Mouse (Mus musculus) liver, embryonic 14.5 days (tissue): ENCODE measurements around the gene Abi1.

Source experiments
- CTCF ChIP-seq: IDR thresholded peaks from 2 replicates; pipeline ENCODE4 v1.5.1; 2016; ENCODE audit warnings: antibody characterized with exemption, low read depth, control low read depth
- EP300 ChIP-seq: IDR thresholded peaks from 2 replicates; pipeline ENCODE4 v1.6.1; 2016; ENCODE audit warnings: antibody characterized with exemption, low read depth

DNA sequence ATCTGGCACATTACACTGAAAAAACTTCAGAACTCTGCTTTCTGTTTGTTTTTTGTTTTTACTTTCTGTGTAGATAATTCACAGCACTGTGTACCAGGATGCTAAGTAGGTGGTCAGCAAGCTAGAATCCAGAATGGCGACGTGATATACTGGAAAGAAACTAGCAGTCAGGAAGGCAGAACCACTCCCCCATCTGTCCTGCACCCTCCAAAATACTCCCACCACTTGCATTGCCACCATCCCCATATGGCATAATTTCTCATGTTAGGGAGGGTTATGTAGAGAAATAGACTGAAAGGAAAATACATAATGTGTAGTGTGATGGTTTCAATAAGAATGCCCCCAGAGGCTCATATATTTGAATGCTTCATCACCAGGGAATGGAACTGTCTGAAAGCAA is 11.8 kb upstream of the Abi1 start:
- no peak for TF ChIP-seq EP300
- TF ChIP-seq CTCF, result no peak
